Mouse (Mus musculus) small intestine, adult 2 months (tissue): Measurements from ENCODE around the gene Dbh. TPM values are rescaled to one million over a fixed set of nuclear protein-coding genes. Genes with fewer than 3 reads are reported as not detected.
A peak's percentile ranks its signal among the peaks of the same experiment; 100 is the strongest.

Experiments
- H3K27ac ChIP-seq: fragments of 200-500 bp; 2 replicates; pipeline ENCODE4 v1.5.1; 2012; ENCODE audit warnings: low read depth, low read length, control low read depth, inconsistent platforms; ENCODE audit not compliant: insufficient read depth
- H3K27me3 ChIP-seq: fragments of 200-500 bp; 2 replicates; pipeline ENCODE4 v1.6.1; 2012; ENCODE audit warnings: mild to moderate bottlenecking, moderate library complexity, low read length, inconsistent platforms; ENCODE audit not compliant: control insufficient read depth, insufficient read depth
- H3K36me3 ChIP-seq: fragments of 200-500 bp; 2 replicates; pipeline ENCODE4 v1.6.1; 2012; ENCODE audit warnings: mild to moderate bottlenecking, low read length, control low read depth, inconsistent platforms; ENCODE audit not compliant: control insufficient read depth, insufficient read depth
- H3K4me1 ChIP-seq: fragments of 200-500 bp; 2 replicates; pipeline ENCODE4 v1.6.1; 2012; ENCODE audit warnings: low read length, inconsistent platforms, mixed read lengths; ENCODE audit not compliant: control insufficient read depth, insufficient read depth, insufficient read length
- H3K4me3 ChIP-seq: fragments of 200-500 bp; 2 replicates; pipeline ENCODE4 v1.5.1; 2012; ENCODE audit warnings: low read depth, mild to moderate bottlenecking, control low read depth, inconsistent platforms, low read length, moderate library complexity
- CTCF ChIP-seq: fragments of 200-500 bp; IDR thresholded peaks from 2 replicates; pipeline ENCODE4 v1.5.1; 2012; ENCODE audit warnings: low read depth, mild to moderate bottlenecking, control low read depth, inconsistent platforms, low read length, moderate library complexity, mixed read lengths; ENCODE audit not compliant: insufficient replicate concordance, insufficient read length; ENCODE audit errors: extremely low read depth
- POLR2A ChIP-seq: fragments of 200-500 bp; IDR thresholded peaks from 2 replicates; pipeline ENCODE4 v1.6.1; 2012; ENCODE audit warnings: low read depth, mild to moderate bottlenecking, control low read depth, inconsistent platforms, low read length, moderate library complexity
- WGBS: fragments of 180-500 bp; shearing (Covaris S2); methylation state at CpG from one replicate; pipeline ENCODE4 v1.1.7; 2018; 5-methylcytosine and 5-hydroxymethylcytosine counted together
- polyA plus RNA-seq: library from polyadenylated mRNA; depleted of rRNA; stranded (reverse); fragments of >200 nt; gene quantifications from 2 replicates; pipeline ENCODE4 v1.2.3, GENCODE M21; 2012

The Dbh gene
- polyA plus RNA-seq, 1 experiment: 4.0 TPM

- WGBS: 52% methylated on average over 7 of the region's 7 CpGs
- no peaks in the 10 kb centered on the region for H3K27me3 ChIP-seq
Measured at GRCm38 (mm10) chr2:27210255-27210654, 45.2 kb downstream of the Dbh start.

GRCm38 (mm10) chr2:27210676-27211210 is 45.7 kb downstream of the Dbh start:
- TF ChIP-seq CTCF (no peak), POLR2A (no peak)
- H3K27me3 ChIP-seq: no peaks in the 10 kb centered on the region
- H3K27ac ChIP-seq: no peak overlapping the region
- H3K4me1 ChIP-seq: no peaks in the 10 kb centered on the region; the same call in 1 of the 2 replicates
- WGBS: 69% methylated on average over 12 of the region's 12 CpGs
- no peak overlapping the region for H3K4me3 ChIP-seq
- no peaks in the 10 kb centered on the region for H3K36me3 ChIP-seq

More at GRCm38 (mm10) chr2:27210255-27210654, 45.2 kb downstream of the Dbh start:
- Histone ChIP-seq H3K4me1 (no peaks in the 10 kb centered on the region; the same call in 1 of the 2 replicates), H3K4me3 (no peak overlapping the region), H3K36me3 (no peaks in the 10 kb centered on the region), H3K27ac (no peak overlapping the region)
- peak; percentile 76; the same call in 1 of the 2 replicates for TF ChIP-seq CTCF
- TF ChIP-seq POLR2A: no peak

- H3K27me3 ChIP-seq: no peaks in the 10 kb centered on the region
- no peak for TF ChIP-seq CTCF
- no peak for TF ChIP-seq POLR2A
- H3K27ac ChIP-seq: no peak overlapping the region
- no peaks in the 10 kb centered on the region for H3K36me3 ChIP-seq
- WGBS: 57% methylated on average over 8 of the region's 8 CpGs
- H3K4me3 ChIP-seq: no peak overlapping the region
- no peaks in the 10 kb centered on the region for H3K4me1 ChIP-seq
Measured at GRCm38 (mm10) chr2:27211966-27212893, 47.2 kb downstream of the Dbh start.

GRCm38 (mm10) chr2:27215537-27215936 is 50.5 kb downstream of the Dbh start:
- no peak for TF ChIP-seq CTCF
- no peak for TF ChIP-seq POLR2A
- no peaks in the 10 kb centered on the region for H3K27me3 ChIP-seq
- H3K36me3 ChIP-seq: no peaks in the 10 kb centered on the region
- H3K4me3 ChIP-seq: no peak overlapping the region
- WGBS: 69% methylated on average over 2 of the region's 2 CpGs
- H3K27ac ChIP-seq: no peak overlapping the region
- H3K4me1 ChIP-seq: no peaks in the 10 kb centered on the region

- Histone ChIP-seq H3K4me1 (no peaks in the 10 kb centered on the region), H3K27ac (no peak overlapping the region), H3K27me3 (no peaks in the 10 kb centered on the region), H3K36me3 (no peaks in the 10 kb centered on the region), H3K4me3 (no peak overlapping the region)
- TF ChIP-seq POLR2A (no peak), CTCF (no peak)
- 77% methylated on average over 2 of the region's 2 CpGs for WGBS
Measured at GRCm38 (mm10) chr2:27218121-27218544, 53.1 kb downstream of the Dbh start.

- TF ChIP-seq POLR2A (no peak), CTCF (no peak)
- H3K27ac ChIP-seq: no peak overlapping the region
- H3K4me1 ChIP-seq: no peaks in the 10 kb centered on the region
- H3K36me3 ChIP-seq: no peaks in the 10 kb centered on the region
- no peaks in the 10 kb centered on the region for H3K27me3 ChIP-seq
- H3K4me3 ChIP-seq: no peak overlapping the region
- 89% methylated on average over 8 of the region's 8 CpGs for WGBS
Measured at GRCm38 (mm10) chr2:27218569-27218968, 53.5 kb downstream of the Dbh start.

GRCm38 (mm10) chr2:27223012-27223421 is 58.0 kb downstream of the Dbh start:
- TF ChIP-seq CTCF (no peak), POLR2A (no peak)

More at GRCm38 (mm10) chr2:27223012-27223421, 58.0 kb downstream of the Dbh start:
- 72% methylated on average over 7 of the region's 7 CpGs for WGBS
- H3K4me1 ChIP-seq: no peaks in the 10 kb centered on the region
- no peaks in the 10 kb centered on the region for H3K27me3 ChIP-seq
- no peaks in the 10 kb centered on the region for H3K36me3 ChIP-seq
- H3K27ac ChIP-seq: no peak overlapping the region
- H3K4me3 ChIP-seq: no peak overlapping the region
